Mouse (Mus musculus): Measurements from ENCODE around the gene Lrfn1.
A peak's percentile ranks its signal among the peaks of the same experiment; 100 is the strongest.

The Lrfn1 gene

DNA sequence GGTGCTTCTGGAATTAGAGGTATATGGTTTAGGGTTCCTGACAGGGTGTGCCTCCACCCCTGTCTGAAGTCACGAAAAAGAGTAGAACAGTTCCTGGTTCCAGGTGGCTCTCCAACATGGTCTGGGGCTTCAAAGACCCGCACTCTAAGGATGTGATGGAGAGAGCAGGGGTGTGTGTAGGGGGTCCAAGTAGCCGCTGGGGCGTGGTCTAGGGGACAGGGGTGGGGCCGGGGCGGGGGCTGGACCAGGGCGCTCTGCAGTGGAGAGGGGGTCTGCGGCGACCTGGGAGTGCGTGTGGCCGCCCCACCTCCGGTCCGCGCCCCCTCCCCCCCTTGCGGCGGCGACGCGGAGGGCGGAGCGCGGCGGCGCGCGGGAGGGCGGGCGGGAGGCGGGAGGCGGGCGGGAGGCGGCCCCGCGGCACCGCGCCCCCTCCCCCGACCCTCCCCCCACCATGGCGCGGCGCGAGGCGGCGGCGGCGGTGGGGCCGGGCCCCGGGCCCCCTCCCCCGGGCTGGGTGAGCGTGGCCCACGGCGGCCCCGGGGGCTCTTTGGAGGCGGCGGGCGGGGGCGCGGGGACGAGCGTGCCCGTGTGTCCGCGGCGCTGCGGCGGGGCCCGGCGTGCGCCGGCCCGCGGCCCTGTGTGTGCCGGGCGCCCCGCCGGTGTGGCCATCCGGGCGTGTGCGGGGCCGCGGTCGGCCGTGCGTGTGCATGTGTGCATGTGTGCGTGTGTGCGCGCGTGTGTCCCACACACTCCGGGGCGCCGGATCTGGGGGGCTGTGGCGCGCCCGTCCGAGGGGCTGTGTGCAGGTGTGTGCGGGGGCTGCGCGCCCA, at the start of gene Lrfn1:
Lrfn1 (plus strand) TSS at position 450 of the 830 bp plus-strand sequence.
- no peak for DNase-seq (ENCODE audit: low spot score)

DNA sequence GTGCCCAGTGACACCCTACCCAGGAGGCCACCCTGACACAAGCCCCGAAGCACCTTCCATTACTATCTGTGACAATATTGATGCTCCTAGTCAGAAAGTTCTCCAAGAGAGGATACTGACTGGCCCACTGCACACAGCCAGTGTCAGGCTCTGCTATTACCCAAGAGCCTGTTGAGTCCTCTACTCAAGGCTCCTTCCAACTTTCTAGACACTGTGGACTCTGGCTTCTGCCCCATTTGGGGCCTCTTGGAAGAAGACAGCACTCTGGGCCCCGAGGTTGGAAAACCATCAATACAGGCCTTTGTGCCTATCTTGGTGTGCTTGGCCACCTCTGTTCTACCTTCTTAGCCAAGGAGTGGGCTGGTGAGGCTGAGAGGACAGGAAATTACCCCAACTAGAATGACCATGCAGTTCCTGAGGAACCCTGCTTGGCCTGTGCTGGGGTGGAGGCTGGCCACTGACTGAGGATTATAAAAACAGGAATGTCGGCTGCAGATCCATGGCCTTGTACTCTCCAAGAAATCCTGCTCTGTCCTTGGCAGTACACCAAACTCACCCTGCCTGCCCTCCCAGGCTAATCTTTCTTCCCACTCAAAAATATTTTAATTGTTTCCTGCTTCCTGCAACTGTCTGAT, 40.8 kb upstream of the Lrfn1 start:
- DNase-seq (ENCODE audit: low spot score): no peak

DNA sequence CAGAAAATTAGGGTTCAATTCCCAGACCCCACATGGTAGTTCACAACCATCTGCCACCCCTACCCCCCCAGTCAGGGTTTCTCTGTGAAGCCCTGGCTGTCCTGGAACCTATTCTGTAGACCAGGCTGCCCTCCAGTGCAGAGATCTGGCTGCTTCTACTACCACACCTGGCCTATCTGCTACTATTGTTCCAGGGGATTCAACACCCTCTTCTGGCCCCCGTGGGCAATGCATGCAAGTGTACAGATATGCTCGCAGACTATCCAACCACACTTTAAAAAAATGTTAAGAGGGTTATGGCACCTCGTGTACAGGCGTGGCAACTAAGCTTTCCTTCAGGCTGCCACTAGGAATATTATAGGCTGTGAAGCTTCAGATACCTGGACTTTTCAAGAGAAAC, 39.0 kb upstream of the Lrfn1 start:
- DNase-seq (ENCODE audit: low spot score): no peak

DNA sequence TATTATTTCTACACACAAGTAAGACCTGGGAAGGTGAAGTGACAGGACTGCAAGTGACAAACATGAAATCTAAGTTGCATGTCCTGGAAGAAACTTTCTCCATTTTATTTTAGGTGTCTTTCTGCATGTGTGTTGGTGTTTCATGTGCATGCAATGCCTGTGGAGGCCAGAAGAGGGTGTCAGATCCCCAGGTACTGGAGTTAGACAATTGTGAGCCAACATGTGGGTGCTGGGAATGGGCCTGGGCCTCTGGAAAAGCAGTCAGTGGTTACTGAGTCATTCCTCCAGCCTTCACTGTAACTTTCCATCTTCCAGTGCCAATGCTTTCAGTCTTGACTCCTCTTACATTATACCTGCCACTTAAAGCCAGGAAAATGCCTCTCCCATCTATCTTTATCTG, 34.4 kb upstream of the Lrfn1 start:
- no peak for DNase-seq (ENCODE audit: low spot score)

DNA sequence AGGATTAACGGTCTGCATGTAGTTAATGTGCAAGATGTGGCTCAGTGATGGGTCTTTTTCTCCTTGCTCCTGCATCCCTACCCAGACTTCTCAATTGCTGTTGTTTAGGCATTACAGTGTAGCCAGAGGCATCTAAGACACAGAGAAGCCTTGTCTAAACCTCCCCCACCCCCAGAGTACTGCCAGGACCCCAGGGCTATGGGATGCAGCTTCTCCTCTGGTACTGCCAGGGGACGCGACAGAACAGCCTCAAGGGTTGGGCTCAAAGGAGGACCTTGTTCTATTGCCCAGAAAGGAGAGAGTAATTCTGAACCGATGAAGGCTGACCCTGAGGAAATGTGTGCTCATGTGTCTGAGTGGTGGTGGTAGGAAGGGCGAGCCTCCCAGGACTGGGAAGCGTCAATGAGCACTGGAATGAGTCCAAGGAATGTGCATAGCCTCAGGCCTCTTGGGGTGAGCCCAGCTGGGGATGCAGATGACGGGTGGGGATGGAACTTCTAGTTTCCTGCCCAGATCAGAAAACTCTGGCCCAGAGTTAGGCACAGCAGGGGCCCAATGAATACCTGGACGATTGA, 33.6 kb upstream of the Lrfn1 start:
- DNase-seq (ENCODE audit: low spot score): no peak

DNA sequence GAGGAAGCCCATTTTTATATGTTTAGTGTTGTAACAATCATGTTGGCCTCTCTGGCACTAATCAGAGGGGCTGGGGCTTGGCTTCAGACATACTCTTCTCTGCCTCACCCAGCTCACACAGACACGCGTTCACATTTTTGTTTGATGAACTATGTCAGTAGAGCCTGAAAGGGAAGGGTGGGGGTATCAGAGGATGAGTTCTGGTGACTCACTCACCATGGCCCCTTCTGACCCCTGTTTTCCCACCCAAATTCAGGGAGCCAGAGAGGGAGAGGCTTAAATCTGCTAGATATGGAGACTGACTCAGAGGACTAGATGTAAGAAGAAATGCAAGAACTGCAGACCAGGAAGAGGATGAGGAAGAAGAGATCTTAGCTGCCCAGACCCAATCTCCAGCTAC, 32.4 kb upstream of the Lrfn1 start:
- no peak for DNase-seq (ENCODE audit: low spot score)

DNA sequence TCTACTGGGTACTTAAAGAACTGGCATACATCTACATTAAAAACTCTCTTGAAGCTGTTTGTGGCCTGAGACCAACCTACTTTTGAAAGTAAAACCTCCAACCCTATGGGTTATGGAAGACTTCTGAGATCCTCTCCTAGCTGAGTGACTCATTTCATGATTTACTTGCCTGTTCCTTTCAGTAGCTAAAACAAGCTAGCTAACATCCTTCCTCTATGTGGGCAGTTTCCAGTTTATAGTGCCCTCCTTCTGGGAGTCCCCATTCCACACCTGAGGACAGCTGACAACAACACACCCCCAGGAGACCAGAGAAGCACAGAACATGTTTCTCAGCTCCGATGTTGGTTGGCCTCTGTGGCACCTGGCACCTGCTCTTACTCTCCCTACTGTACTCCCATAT, 28.8 kb upstream of the Lrfn1 start:
- no peak for DNase-seq (ENCODE audit: low spot score)

DNA sequence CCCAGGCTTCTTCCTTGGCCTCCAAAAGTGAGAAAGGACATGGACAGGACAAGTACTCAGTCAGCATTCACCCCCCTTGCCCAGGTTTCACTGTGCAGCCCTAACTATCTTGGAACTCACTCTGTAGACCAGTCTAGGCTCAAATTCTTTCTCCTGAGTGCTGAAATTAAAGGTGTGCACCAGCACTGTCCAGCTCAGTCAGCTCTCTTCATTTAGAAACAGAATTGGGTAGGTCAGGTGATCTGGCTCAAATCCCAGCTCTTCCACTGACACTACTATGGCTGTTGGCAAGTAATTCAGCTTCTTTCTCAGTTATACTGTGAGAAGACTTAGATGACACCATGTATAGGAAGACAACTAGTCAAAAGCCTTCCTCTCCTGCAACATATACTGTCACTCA, 24.0 kb upstream of the Lrfn1 start:
- no peak for DNase-seq (ENCODE audit: low spot score)

DNA sequence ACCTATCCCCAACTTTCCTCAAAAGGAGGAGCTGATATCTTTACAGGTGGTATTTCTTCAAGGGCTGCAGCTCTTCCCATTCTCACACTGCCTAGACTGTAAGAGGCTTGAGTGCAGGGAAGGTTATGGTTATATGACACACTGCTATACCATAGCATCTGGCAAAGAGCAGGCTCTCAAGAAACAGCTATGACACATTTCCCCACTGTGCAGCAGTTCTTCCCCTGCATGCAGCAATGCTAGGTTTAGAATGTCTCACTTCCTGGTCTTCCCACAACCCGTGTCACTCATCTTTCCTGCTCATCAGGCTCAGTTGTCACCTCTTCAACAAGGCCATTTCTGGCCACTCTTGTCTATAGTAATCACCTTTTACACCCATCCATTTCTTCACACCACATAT, 21.3 kb upstream of the Lrfn1 start:
- no peak for DNase-seq (ENCODE audit: low spot score)

DNA sequence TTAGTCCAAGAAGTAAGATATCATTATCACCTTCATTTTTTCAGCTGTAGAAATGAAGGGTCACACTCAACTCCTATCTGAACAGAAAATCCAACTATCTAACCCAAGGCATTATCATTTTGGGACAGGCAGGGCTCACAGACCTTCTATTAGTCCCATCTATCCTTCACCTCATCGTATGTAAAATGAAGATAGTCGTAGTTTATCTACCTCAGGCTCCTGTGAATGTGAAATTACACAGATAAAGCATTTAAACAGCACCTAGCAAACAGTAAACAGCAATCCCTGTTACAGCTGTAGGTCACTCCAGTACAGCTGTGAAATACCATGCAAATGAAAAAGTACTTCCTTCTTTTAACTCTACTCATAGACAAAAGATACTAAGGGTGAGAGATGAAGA, 19.5 kb upstream of the Lrfn1 start:
- DNase-seq (ENCODE audit: low spot score): no peak

DNA sequence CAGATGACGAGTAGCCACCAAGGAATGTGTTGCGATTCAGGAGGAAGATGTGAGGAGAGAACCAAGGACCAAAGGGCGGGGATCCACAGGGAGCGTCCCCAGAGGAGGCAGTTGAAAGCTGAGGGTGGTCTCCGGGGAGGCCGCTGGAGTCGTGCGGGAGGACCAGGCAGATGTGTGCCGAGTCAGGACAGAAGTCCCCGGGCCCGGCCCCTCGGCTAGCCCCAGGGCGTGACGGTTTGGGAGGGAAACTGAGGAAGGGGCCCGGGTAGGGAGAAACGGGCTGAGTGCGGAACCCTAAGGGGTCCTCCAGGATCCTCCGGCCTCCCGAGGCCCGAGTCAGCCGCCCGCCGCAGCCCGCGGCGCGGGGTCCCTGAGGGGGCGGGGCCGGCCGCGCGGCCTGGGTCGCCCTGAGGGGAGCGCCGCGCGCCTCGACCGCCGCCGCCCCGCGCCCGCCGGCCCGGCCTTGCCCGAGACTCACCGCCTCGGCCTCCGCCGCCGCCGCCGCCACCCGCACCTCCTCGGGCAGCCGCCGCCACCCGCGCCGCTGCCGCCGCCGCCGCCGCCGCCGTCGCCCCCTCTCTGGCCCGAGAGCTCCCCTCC, 16.0 kb upstream of the Lrfn1 start:
- no peak for DNase-seq (ENCODE audit: low spot score)

DNA sequence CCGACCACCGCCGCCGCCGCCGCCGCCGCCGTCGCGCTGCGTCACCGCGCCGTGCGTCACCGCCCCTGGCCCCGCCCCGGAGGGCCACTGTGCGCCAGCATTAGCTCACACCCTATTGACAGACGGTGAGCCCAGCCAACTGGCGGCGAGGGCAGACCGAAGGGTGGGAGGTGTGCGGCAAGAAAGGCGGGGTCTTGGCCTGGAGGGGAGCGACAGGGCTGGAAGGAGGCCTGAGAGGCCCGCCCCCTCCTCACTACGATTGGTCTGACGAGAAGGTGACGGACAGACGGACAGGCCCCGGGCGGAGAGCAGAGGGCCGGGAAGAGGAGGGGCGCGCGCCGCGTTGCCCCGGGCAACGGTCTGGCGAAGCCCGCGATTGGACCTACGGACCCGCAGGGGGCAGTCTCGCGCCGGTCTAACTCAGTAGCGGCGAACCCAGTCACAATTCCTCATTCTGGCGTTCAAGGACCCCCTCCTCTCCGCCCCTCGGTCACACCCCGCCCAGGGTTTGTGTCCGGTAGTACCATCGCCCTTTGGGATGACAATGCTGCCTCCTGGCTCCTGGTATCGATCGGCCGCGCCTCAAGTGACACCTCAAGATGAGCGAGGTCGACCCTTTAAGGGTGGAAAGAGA, 15.4 kb upstream of the Lrfn1 start:
- peak; percentile 100 for DNase-seq (ENCODE audit: low spot score)

DNA sequence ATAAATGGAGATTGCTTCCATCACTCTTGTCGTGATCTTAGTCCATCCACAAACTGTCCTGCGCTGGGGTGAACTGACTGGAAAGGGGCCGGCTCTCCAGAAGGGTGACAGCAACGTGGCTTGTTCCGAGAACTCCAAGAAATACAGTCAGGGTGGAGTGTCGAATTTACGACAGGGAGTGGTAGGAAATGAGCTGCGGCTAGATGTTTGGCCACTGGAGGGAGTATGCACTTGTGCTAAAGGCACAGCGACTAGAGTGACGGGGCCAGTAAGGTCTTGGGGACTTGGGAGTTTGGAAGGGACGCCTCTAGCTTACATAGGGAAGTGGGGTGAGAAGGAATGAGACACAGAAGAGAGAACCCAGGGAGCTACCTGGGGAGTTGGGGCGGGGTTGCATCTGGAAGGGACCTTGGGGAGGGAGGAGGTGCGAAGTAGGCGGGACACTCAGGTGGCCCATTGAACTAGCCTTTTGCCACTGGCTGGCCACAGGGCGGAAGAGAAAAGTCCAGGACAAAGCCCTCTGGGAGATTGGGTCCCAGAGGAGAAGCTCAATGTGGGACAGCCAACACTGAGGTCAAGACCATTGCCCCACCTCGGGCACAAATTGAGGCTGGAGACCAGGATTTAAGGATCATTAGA, 14.7 kb upstream of the Lrfn1 start, which contains the start of gene Gmfg:
Gmfg (plus strand) TSS at position 516 of the 639 bp plus-strand sequence.
- DNase-seq (ENCODE audit: low spot score): no peak

DNA sequence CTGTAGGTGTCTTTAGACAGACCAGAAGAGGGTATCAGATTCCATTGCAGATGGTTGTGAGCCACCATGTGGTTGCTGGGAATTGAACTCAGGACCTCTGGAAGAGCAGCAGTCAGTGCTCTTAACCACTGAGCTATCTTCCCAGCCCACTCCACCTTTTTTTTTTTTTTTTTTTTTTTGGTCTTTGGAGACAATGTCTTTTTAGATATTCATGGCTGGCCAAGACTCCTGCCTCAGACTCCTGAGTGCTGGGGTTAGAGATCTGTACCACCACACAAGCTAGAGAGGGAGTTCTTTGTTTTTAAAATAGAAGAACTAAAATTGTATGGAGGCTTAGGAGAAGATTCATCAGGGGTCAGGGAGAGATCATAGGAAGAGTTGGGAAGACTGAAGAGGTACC, 13.8 kb upstream of the Lrfn1 start:
- no peak for DNase-seq (ENCODE audit: low spot score)

DNA sequence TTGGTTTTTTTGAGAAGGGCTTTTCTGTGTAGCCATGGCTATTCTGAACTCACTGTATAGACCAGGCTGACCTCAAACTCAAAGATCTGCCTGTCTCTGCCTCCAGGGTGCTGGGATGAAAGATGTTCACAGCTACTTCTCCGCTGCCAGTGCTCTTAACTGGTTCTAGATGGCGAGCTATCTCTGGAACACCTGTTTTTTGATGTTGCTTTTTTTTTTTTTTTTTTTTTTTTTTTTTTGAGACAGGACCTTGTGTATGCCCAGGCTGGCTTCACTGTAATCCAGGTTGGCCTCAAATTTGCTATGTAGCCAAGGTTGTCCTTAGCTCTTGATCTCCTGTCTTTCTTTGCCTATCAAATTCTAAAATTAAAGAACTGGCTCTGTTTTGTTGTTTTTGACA, 13.0 kb upstream of the Lrfn1 start:
- no peak for DNase-seq (ENCODE audit: low spot score)

DNA sequence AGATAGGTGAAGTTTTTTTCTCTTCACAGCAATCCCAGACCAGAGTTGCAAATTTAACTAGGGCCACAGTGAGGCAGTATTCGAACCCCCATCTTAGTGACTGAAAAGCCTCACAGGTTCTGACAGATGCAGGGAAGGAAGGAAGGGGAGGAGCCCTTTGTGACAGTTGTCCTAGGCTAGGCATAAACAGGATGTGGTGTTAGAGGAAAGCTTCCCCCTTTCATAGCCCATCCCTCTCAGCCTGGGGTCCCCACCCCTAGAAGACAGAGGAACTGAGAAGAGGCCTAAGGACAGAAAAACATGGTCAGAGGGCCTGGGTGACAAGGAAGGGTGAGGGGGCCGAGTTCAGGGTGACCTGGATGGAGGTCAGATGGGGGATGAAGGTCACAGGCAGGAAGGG, 11.0 kb upstream of the Lrfn1 start:
- no peak for DNase-seq (ENCODE audit: low spot score)

DNA sequence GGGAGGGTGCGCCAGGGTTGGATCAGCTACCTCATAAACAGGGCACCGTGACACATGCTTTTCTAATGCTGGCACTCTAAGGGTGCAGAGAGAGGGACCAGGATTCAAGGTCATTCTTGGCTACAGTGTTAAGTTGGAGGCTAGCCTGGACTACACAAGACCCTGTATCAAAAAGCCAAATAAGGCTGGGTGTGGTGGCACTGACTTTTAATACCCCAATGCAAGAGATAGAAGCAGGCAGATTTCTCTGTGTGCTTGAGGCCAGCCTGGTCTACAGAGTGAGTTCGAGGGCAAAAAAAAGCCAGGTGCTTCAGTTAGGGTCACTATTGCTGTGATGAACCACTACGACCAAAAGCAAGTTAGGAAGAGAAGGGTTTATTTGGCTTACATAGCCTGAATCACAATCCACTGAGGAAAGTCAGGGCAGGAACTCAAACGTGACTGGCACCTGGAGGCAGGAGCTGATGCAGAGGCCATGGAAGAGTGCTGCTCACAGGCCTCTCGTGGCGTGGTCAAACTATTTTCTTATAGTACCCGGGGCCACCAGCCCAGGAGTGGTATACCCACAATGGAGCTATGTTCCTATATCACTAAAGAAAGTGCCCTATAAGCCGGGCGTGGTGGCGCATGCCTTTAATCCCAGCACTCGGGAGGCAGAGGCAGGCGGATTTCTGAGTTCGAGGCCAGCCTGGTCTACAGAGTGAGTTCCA, 9.8 kb upstream of the Lrfn1 start:
- DNase-seq (ENCODE audit: low spot score): no peak

DNA sequence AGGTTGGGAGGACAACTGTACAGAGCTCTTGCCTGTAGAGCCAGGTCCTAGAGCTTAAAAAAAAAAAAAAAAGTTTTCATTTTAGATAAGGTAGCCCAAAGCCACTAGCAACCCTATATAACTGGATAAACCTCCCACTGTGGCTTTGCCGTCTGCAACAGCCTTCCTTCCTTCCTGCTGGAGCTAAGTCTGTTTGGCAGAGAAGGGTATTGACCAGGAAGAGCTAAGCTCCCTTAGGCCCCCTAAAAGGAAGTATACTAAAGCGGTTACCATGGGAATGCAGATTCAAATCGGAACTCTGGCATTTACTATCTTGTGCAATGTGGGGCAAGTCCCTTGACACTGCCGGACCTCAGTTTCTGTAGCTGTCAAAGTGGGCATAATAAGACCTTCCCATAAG, 9.1 kb upstream of the Lrfn1 start:
- DNase-seq (ENCODE audit: low spot score): no peak

DNA sequence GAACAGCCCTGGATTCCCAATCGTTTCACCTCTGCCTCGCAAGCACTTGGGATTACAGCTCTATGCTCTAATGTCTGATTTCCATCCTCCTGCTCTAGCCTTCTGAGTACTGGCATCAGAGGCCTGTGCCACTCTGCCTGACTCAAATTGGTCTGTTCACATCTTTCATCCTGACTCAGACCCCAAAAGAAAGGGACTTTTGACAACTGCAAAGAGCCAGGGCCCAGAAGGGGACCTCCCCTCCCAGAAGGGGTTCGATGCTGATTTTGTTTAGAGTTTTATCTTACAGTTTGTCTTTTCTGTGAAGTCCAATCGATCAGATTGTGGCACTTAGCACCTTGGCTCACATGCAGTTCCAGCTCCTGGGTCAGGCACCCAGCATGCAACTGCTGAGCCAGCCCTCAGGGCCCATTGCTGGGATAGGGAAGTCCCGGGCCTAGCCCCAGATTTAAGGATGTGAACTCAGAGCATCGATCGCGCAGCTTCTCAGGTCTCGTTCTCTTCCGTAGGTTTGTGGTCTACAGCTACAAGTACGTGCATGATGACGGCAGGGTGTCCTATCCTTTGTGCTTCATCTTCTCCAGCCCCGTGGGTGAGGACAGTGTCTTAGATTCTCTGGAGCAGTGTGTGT, 7.3 kb upstream of the Lrfn1 start:
- no peak for DNase-seq (ENCODE audit: low spot score)

DNA sequence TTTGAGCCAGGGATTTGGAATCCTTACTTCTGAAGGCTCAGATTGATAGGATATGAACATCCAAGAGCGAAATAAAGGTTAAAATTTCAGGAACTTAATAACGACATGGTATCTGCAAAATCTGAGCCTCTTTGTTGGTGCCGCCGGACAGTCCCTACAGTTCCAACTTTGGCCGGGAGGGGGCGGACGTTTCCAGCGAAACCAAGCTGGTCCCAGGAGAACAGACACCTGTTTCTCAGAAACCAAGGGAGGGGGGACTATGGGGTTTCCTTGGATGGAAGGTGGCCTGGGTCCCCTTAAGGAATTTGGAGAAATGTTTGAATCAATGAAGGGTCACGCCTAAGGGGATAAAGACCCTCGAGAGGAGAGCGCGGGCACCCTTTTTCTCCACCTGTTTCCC, 5.3 kb upstream of the Lrfn1 start:
- DNase-seq (ENCODE audit: low spot score): peak; percentile 65
